Mouse (Mus musculus) embryonic fibroblast, embryonic 13.5 days (primary cell): Measurements from ENCODE around the gene Cacna1d. TPM values are rescaled to one million over a fixed set of nuclear protein-coding genes. Genes with fewer than 3 reads are reported as not detected.

Experiments
- H3K27ac ChIP-seq: 2 replicates; pipeline ENCODE4 v1.5.1; 2012; ENCODE audit warnings: low read length, control low read depth, inconsistent platforms; ENCODE audit not compliant: insufficient read depth
- H3K4me1 ChIP-seq: 2 replicates; pipeline ENCODE4 v1.6.1; 2011; ENCODE audit warnings: low read length; ENCODE audit not compliant: control insufficient read depth, insufficient read depth
- H3K4me3 ChIP-seq: 2 replicates; pipeline ENCODE4 v1.5.1; 2011; ENCODE audit warnings: mild to moderate bottlenecking, control low read depth, low read length; ENCODE audit not compliant: insufficient read depth
- CTCF ChIP-seq: IDR thresholded peaks from 2 replicates; pipeline ENCODE4 v1.5.1; 2011; ENCODE audit warnings: mild to moderate bottlenecking, control low read depth, low read length, moderate library complexity, borderline replicate concordance; ENCODE audit not compliant: insufficient read depth
- POLR2A ChIP-seq: IDR thresholded peaks from 2 replicates; pipeline ENCODE4 v1.6.1; 2011; ENCODE audit warnings: low read depth, mild to moderate bottlenecking, control low read depth, low read length, moderate library complexity
- polyA plus RNA-seq: library from polyadenylated mRNA; stranded (reverse); fragments of >200 nt; gene quantifications from 2 replicates; pipeline ENCODE4 v1.2.4, GENCODE M21; 2011; ENCODE audit warnings: low read depth; ENCODE audit not compliant: missing spikeins, insufficient read length

Cacna1d gene
- polyA plus RNA-seq, 1 experiment = not detected

DNA sequence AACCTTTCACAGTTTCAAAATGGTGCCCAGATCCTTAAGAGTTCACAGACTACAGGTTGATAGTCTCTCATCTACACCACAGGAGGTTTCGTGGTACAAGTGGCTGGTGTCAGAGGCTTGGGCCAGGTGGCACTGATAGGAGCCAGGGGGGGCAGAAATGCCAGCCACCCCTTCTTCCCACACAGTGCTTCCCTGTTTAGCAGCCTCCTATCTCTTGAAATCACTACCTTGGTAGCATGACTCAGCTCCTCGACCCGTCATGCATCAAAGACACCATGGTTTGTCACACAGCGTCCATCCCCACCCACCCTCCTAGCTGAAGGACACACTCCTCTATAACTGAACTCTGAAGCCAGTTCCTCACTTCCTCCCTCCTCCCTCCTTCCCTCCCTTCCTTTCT is 398.8 kb downstream of the Cacna1d start:
- no peaks in the 10 kb centered on the region for H3K4me1 ChIP-seq
- TF ChIP-seq POLR2A (no peak), CTCF (no peak)
- H3K4me3 ChIP-seq = no peak overlapping the region
- no peak overlapping the region for H3K27ac ChIP-seq

DNA sequence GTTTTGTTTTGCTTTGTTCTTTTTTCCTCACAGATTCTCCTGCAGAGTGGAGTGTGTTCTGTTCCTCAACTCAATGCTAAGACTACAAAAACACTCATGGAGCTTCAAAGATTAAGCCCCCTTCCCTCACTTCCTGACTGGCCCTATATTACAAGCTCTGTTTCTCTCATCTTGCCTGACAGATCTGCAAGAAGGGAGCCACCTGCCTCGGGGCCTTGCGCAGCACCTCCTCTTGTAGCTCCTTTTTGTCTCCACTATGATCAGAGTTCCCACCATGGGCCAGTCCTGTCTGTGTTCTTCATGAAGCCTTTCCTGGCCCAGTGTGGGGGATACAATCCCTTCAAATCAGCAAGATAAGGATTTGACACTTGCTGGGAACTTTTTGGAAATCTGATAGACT is 399.2 kb downstream of the Cacna1d start:
- Histone ChIP-seq H3K27ac (no peak overlapping the region), H3K4me1 (no peaks in the 10 kb centered on the region), H3K4me3 (no peak overlapping the region)
- TF ChIP-seq POLR2A = no peak
- no peak for TF ChIP-seq CTCF

DNA sequence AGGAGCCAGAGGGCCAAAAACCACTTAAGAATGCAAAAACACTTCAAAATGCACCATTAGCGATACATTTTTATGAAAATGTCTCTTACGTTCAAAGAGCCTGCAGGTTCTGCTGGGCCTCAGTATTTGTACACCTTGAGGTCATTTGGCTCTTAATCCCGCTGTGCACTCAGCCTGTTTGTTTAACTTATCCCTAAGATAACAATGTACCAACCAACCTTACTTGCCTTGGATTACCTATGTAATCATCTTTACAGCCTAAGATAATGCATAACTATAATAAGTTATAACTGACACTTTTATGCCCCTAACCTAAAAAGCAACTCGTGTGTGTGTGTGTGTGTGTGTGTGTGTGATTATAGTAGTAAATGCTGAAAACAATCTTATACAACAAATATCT is 411.5 kb downstream of the Cacna1d start:
- Histone ChIP-seq H3K4me3 (no peak overlapping the region), H3K4me1 (peaks cover 8% of the 10 kb centered on the region), H3K27ac (no peak overlapping the region)
- TF ChIP-seq POLR2A = no peak
- no peak for TF ChIP-seq CTCF

DNA sequence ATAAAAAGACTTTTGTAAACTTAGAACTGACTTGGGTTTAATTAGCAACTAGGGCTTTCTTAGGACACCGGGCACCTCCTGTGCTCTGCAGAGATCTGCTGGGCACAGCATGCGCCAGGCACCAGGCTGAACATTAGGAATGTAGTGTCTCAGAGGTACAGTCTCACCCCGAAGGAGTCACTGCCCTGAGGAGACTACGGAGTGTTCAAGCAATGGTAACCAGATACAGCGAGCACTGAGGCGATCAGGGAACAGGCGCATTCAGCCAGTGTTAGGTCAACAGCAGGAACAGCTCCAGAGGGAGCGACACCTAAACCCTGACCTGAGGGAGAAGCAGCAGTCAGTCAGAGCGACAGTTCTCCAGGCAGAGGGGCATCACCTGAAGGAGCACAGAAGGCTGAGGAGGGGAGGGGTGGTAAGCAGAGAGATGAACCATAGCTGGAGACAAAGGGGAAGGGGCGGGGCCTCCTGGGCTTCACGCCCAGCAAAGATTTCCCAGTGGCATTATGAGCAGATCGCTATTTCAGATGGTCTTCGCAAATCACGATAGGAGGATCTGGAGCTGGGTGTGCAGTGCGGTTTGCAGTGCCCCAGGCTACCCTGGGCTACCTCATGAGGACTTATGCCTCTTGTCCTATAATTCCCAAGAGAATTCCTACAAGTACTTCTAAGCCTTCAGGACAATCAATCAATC is 413.0 kb downstream of the Cacna1d start:
- no peak overlapping the region for H3K4me3 ChIP-seq
- TF ChIP-seq CTCF (no peak), POLR2A (no peak)
- H3K4me1 ChIP-seq = peaks cover 8% of the 10 kb centered on the region
- no peak overlapping the region for H3K27ac ChIP-seq

DNA sequence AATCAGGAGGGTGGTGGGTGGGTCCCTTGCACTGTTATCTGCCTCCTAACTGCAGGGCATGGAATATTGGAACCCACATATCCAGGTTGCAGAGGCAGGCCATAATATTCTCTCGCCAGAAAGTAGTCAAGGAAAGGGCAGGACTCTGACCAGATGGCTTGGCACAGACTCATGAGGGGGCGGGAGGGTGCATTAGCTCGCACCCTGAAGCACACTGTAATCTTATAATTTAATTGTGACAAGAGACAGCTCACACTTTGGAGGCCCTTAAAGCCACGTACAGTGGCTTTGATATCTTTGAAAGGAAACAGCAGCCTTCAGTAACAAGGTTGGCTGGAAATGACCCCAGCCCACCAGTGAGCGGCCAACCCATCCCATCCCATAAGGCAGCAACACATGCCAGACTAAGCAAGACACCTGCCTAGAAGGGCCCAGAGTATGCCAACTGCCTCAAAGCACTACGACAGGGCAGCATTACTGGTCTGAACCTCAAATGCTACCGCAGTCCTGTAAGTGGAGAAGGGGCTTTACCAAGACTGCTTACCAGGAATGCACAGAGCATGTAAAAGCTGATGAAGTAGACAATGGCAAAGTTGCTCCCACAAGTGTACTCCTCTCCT is 415.9 kb downstream of the Cacna1d start:
- H3K4me1 ChIP-seq = peaks cover 3% of the 10 kb centered on the region

DNA sequence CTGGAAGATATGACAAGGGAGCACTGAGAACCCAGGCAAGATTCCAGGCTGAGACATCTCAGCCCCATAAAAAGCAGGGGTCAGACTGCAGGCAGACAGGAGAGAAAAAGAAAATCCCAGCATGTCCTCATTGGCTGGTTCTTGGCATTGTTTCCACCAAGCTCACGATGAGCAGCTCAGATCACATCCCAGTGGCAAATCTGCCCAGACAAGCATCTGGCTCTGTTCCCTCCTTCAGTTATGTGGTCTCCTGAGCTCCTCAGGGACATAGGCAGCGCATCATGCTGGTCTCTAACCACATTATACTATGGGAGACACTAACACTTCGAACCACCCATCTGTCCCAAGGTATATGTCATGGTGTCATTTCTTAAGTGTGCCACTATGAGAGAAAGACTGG is 422.7 kb downstream of the Cacna1d start:
- Histone ChIP-seq H3K27ac (no peak overlapping the region), H3K4me1 (no peaks in the 10 kb centered on the region), H3K4me3 (no peak overlapping the region)
- no peak for TF ChIP-seq POLR2A
- no peak for TF ChIP-seq CTCF

More for the DNA sequence above, 415.9 kb downstream of the Cacna1d start:
- TF ChIP-seq CTCF = no peak
- TF ChIP-seq POLR2A = no peak
- Histone ChIP-seq H3K27ac (no peak overlapping the region), H3K4me3 (no peak overlapping the region)

DNA sequence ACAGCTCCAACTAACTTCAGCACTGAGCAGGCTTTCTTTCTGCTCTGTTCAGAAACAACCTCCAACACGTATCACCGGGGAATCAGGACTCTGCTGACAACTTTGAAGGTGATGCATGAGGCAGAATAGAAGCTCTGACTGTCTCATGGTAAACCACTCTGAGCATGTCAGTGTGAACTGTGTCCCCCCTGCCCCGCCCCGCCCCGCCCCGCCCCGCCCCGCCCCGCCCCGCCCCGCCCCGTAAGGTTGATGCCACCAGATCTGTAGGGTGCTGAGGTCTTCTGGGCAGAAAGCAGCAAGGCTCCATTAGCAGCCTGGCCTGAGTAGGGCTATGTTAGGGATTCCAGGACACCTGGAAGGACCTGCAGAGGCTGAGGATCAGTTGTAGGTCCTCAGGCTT is 424.5 kb downstream of the Cacna1d start:
- Histone ChIP-seq H3K27ac (no peak overlapping the region), H3K4me1 (no peaks in the 10 kb centered on the region), H3K4me3 (no peak overlapping the region)
- TF ChIP-seq POLR2A (no peak), CTCF (no peak)

DNA sequence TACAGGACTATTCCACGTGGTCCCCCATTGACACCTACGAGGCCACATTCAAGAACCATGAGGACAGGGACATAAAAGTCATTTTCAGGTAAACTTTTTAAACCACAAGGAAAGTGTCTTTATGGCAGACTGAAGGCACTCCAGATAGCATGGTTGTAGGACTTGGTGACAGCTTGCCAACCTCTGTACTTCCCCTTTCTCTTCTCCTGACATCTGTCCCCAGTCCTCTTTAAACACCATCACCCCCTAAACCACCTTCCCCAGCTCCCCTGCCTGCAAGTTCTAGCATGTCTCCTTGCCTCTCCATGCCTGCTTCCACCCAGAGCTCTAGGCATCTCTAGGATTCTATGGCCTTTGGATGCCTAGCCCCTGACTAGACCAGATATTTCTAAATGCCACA is 426.4 kb downstream of the Cacna1d start:
- Histone ChIP-seq H3K4me1 (no peaks in the 10 kb centered on the region), H3K4me3 (no peak overlapping the region), H3K27ac (no peak overlapping the region)
- TF ChIP-seq CTCF (no peak), POLR2A (no peak)

DNA sequence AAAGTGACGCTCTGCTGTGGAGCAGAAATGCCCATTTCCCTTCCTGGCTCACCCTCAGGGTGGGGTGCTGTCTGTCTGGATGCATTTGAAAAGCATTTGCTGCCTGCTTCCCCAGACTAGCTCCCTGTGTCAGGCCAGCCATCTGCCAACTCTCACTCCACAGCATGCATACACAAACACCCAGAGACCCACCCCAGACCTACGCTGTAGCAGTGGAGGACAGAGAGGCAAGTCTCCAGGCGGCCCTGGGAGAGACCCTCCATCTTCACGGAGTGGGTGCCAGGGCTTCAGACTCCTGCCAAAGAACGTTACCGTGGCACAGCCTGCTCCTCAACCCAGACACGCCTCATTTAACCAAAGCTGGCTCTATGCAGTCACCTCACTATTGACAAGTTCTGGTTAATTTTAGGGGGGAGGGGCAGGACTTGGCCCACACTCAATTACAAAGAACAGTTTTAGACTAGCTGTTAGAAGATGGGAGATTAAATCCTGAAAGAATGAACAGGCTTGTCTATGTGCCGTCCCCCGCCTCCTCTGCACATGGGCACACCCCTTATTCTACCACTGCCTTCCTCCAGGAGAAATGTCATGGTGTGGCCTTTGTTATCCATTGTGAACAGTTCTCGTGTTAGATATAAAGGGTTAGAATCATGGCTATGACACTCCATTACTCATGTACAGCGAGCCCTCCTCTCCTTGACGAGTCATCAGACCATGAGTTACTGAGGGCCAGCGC is 435.1 kb downstream of the Cacna1d start:
- H3K27ac ChIP-seq = no peak overlapping the region
- H3K4me1 ChIP-seq = no peaks in the 10 kb centered on the region
- TF ChIP-seq CTCF = no peak
- TF ChIP-seq POLR2A = no peak
- H3K4me3 ChIP-seq = no peak overlapping the region

DNA sequence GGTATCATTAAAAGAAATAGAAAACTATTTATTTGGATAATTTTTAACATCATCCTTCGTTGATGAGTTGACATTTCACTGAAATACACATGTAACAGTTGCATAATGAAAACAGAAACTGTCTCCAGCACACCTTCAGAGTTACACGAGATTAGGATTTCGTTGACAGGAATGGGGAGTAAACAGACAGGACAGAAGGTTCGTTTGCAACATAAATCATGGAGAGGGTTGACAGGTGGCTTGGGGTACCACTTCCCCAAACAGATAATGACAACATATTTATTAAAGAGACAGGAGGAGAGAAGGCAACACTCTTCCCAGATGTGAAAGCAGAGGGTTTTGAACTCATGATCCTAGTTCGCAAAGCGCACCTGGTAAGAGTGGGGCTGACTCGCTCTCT is 436.3 kb downstream of the Cacna1d start:
- Histone ChIP-seq H3K4me3 (no peak overlapping the region), H3K27ac (no peak overlapping the region), H3K4me1 (no peaks in the 10 kb centered on the region)
- TF ChIP-seq CTCF (no peak), POLR2A (no peak)

DNA sequence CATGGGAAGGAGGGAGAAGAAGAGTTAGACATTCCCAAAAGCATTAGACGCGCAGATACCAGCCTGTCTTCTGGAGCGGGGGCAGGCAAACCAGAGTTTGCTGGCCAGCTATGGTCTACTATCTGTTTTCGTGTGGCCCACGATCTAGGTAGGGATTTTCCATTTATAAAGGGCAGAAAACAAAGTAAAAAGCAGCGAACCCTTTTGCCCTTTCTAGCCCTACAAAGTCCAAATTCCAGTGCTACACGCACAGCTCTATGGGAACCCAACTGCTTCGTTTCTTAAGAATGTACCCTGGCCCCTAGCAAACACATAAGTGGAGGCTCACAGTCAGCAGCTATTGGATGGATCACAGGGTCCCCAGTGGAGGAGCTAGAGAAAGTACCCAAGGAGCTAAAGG is 441.0 kb downstream of the Cacna1d start:
- no peak for TF ChIP-seq POLR2A
- no peak for TF ChIP-seq CTCF
- Histone ChIP-seq H3K4me3 (no peak overlapping the region), H3K4me1 (no peaks in the 10 kb centered on the region)

More for the DNA sequence above, 441.0 kb downstream of the Cacna1d start:
- no peak overlapping the region for H3K27ac ChIP-seq
